Mouse (Mus musculus): ENCODE data around the gene Vps25. TPM values are rescaled to one million over a fixed set of nuclear protein-coding genes. Genes with fewer than 3 reads are reported as not detected.
A peak's percentile ranks its signal among the peaks of the same experiment; 100 is the strongest.

The Vps25 gene
- polyA plus RNA-seq, 1 experiment: 141 TPM

- Histone ChIP-seq H3K27me3 (ENCODE audit: control insufficient read depth, insufficient read depth, insufficient read length) (no peaks in the 10 kb centered on the region), H3K36me3 (ENCODE audit: control insufficient read depth, insufficient read depth) (no peaks in the 10 kb centered on the region), H3K4me3 (no peak overlapping the region), H3K4me2 (ENCODE audit: low read depth) (peak overlapping the region; percentile 55), H3K79me2 (ENCODE audit: control insufficient read depth, insufficient read depth) (no peaks in the 10 kb centered on the region), H3ac (ENCODE audit: control insufficient read depth, insufficient read length) (no peak overlapping the region)
- TF ChIP-seq MYOD1 (IDR thresholded peaks at IDR 0.05; ENCODE audit: control insufficient read depth in 1 of 3, insufficient read length in 2 of 3, low read depth in 2 of 3) (no peak), MYOG (IDR thresholded peaks at IDR 0.05; ENCODE audit: control insufficient read depth in 1 of 3, insufficient read depth in 1 of 3, insufficient read length in 2 of 3, low read depth in 2 of 3) (no peak), CEBPB (IDR thresholded peaks at IDR 0.05; ENCODE audit: insufficient read depth, poor library complexity, severe bottlenecking) (no peak), E2F4 (IDR thresholded peaks at IDR 0.05; ENCODE audit: insufficient read depth) (no peak), REST (IDR thresholded peaks at IDR 0.05; ENCODE audit: insufficient read depth, insufficient read length) (no peak), SRF (IDR thresholded peaks at IDR 0.05; ENCODE audit: control insufficient read depth, insufficient read length, low read depth) (no peak), POLR2A (IDR thresholded peaks at IDR 0.05; ENCODE audit: insufficient read length, low read depth) (no peak), TCF3 (IDR thresholded peaks at IDR 0.05; ENCODE audit: insufficient read length, low read depth) (no peak), TCF12 (IDR thresholded peaks at IDR 0.05; ENCODE audit: insufficient read depth, poor library complexity, severe bottlenecking) (no peak), USF1 (IDR thresholded peaks at IDR 0.05; ENCODE audit: low read depth) (no peak), POLR2AphosphoS2 (IDR thresholded peaks at IDR 0.05; ENCODE audit: insufficient read length, low read depth) (no peak), MAX (IDR thresholded peaks at IDR 0.05; ENCODE audit: low read depth) (no peak)
These were observed 22.3 kb upstream of the Vps25 start for GRCm38 (mm10) chr11:101230991-101231871.

- no peak overlapping the region for H3ac ChIP-seq (ENCODE audit: control insufficient read depth, insufficient read length)
- no peak for TF ChIP-seq MYOD1 (IDR thresholded peaks at IDR 0.05; ENCODE audit: control insufficient read depth in 1 of 3, insufficient read length in 2 of 3, low read depth in 2 of 3)
- no peak for TF ChIP-seq TCF12 (IDR thresholded peaks at IDR 0.05; ENCODE audit: insufficient read depth, poor library complexity, severe bottlenecking)
- TF ChIP-seq MAX (IDR thresholded peaks at IDR 0.05; ENCODE audit: low read depth): no peak
- TF ChIP-seq MYOG (IDR thresholded peaks at IDR 0.05; ENCODE audit: control insufficient read depth in 1 of 3, insufficient read depth in 1 of 3, insufficient read length in 2 of 3, low read depth in 2 of 3): no peak
- TF ChIP-seq E2F4 (IDR thresholded peaks at IDR 0.05; ENCODE audit: insufficient read depth): no peak
- TF ChIP-seq POLR2AphosphoS2 (IDR thresholded peaks at IDR 0.05; ENCODE audit: insufficient read length, low read depth): no peak
- TF ChIP-seq SRF (IDR thresholded peaks at IDR 0.05; ENCODE audit: control insufficient read depth, insufficient read length, low read depth): no peak
- no peak for TF ChIP-seq CEBPB (IDR thresholded peaks at IDR 0.05; ENCODE audit: insufficient read depth, poor library complexity, severe bottlenecking)
- no peak for TF ChIP-seq TCF3 (IDR thresholded peaks at IDR 0.05; ENCODE audit: insufficient read length, low read depth)
- TF ChIP-seq POLR2A (IDR thresholded peaks at IDR 0.05; ENCODE audit: insufficient read length, low read depth): no peak
- TF ChIP-seq USF1 (IDR thresholded peaks at IDR 0.05; ENCODE audit: low read depth): no peak
- no peak for TF ChIP-seq REST (IDR thresholded peaks at IDR 0.05; ENCODE audit: insufficient read depth, insufficient read length)
- H3K4me3 ChIP-seq: no peak overlapping the region
- no peaks in the 10 kb centered on the region for H3K27me3 ChIP-seq (ENCODE audit: control insufficient read depth, insufficient read depth, insufficient read length)
- no peaks in the 10 kb centered on the region for H3K36me3 ChIP-seq (ENCODE audit: control insufficient read depth, insufficient read depth)
- no peaks in the 10 kb centered on the region for H3K79me2 ChIP-seq (ENCODE audit: control insufficient read depth, insufficient read depth)
- peak overlapping the region; percentile 55 for H3K4me2 ChIP-seq (ENCODE audit: low read depth)
These were observed 21.3 kb upstream of the Vps25 start for GRCm38 (mm10) chr11:101232010-101232839.

GRCm38 (mm10) chr11:101233240-101233639 lies 20.3 kb upstream of the Vps25 start:
- H3K4me3 ChIP-seq: no peak overlapping the region

GRCm38 (mm10) chr11:101234124-101234523 lies 19.4 kb upstream of the Vps25 start:
- TF ChIP-seq USF1 (IDR thresholded peaks at IDR 0.05; ENCODE audit: low read depth) (no peak), POLR2AphosphoS2 (IDR thresholded peaks at IDR 0.05; ENCODE audit: insufficient read length, low read depth) (no peak), SRF (IDR thresholded peaks at IDR 0.05; ENCODE audit: control insufficient read depth, insufficient read length, low read depth) (no peak)
- Histone ChIP-seq H3K79me2 (ENCODE audit: control insufficient read depth, insufficient read depth) (no peaks in the 10 kb centered on the region), H3K4me3 (no peak overlapping the region), H3K27me3 (ENCODE audit: control insufficient read depth, insufficient read depth, insufficient read length) (no peaks in the 10 kb centered on the region), H3K36me3 (ENCODE audit: control insufficient read depth, insufficient read depth) (no peaks in the 10 kb centered on the region), H3ac (ENCODE audit: control insufficient read depth, insufficient read length) (no peak overlapping the region), H3K4me2 (ENCODE audit: low read depth) (no peak overlapping the region)

More at GRCm38 (mm10) chr11:101233240-101233639, 20.3 kb upstream of the Vps25 start:
- TF ChIP-seq POLR2AphosphoS2 (IDR thresholded peaks at IDR 0.05; ENCODE audit: insufficient read length, low read depth): no peak
- TF ChIP-seq MAX (IDR thresholded peaks at IDR 0.05; ENCODE audit: low read depth): no peak
- TF ChIP-seq TCF12 (IDR thresholded peaks at IDR 0.05; ENCODE audit: insufficient read depth, poor library complexity, severe bottlenecking): no peak
- TF ChIP-seq SRF (IDR thresholded peaks at IDR 0.05; ENCODE audit: control insufficient read depth, insufficient read length, low read depth): no peak
- no peak for TF ChIP-seq CEBPB (IDR thresholded peaks at IDR 0.05; ENCODE audit: insufficient read depth, poor library complexity, severe bottlenecking)
- TF ChIP-seq POLR2A (IDR thresholded peaks at IDR 0.05; ENCODE audit: insufficient read length, low read depth): no peak
- no peak for TF ChIP-seq MYOG (IDR thresholded peaks at IDR 0.05; ENCODE audit: control insufficient read depth in 1 of 3, insufficient read depth in 1 of 3, insufficient read length in 2 of 3, low read depth in 2 of 3)
- no peak for TF ChIP-seq REST (IDR thresholded peaks at IDR 0.05; ENCODE audit: insufficient read depth, insufficient read length)
- no peak for TF ChIP-seq E2F4 (IDR thresholded peaks at IDR 0.05; ENCODE audit: insufficient read depth)
- no peak for TF ChIP-seq USF1 (IDR thresholded peaks at IDR 0.05; ENCODE audit: low read depth)
- no peak for TF ChIP-seq TCF3 (IDR thresholded peaks at IDR 0.05; ENCODE audit: insufficient read length, low read depth)
- no peak for TF ChIP-seq MYOD1 (IDR thresholded peaks at IDR 0.05; ENCODE audit: control insufficient read depth in 1 of 3, insufficient read length in 2 of 3, low read depth in 2 of 3)
- no peaks in the 10 kb centered on the region for H3K27me3 ChIP-seq (ENCODE audit: control insufficient read depth, insufficient read depth, insufficient read length)
- H3K4me2 ChIP-seq (ENCODE audit: low read depth): no peak overlapping the region
- no peaks in the 10 kb centered on the region for H3K79me2 ChIP-seq (ENCODE audit: control insufficient read depth, insufficient read depth)
- no peaks in the 10 kb centered on the region for H3K36me3 ChIP-seq (ENCODE audit: control insufficient read depth, insufficient read depth)
- no peak overlapping the region for H3ac ChIP-seq (ENCODE audit: control insufficient read depth, insufficient read length)

Data from myocyte (in vitro differentiated cells).